Mouse (Mus musculus) liver, postnatal 0 days (tissue): Measurements from ENCODE around the gene Tspan13.

Experiments
- CTCF ChIP-seq: sonication (generic); IDR thresholded peaks from 2 replicates; pipeline ENCODE4 v1.5.1; 2016; ENCODE audit warnings: antibody characterized with exemption, low read depth
- EP300 ChIP-seq: IDR thresholded peaks from 2 replicates; pipeline ENCODE4 v1.6.1; 2016; ENCODE audit warnings: antibody characterized with exemption, low read depth, mild to moderate bottlenecking

- no peak for TF ChIP-seq CTCF
- TF ChIP-seq EP300, result no peak; the same call in 1 of the 2 replicates
These were observed 9.9 kb downstream of the Tspan13 start for GRCm38 (mm10) chr12:36032419-36032818.
